29 mouse cellular contexts compared by ENCODE assay signal in genomic region chr4:66378586-66378985, GRCm38 (mm10). TPM values are rescaled to one million over a fixed set of nuclear protein-coding genes. Genes with fewer than 3 reads are reported as not detected.
DNase-seq lines count a peak whose midpoint lies in the region; ATAC-seq and TF ChIP-seq lines count a peak whose summit lies in the region.
"Had no signal": no experiment of that assay in that cellular context is flagged by ENCODE, and none has a peak within 500 bp of the region (broad histone marks: within the 10 kb centered on the region; RNA-seq: fewer than 3 reads in every experiment).

No protein-coding gene starts in this region.

- POLR2A ChIA-PET in Patski (lab: Charles Lee): interaction anchor here (1.2 kb wide), 1 partner anchor 8 kb away, joined by 3 read pairs; no protein-coding TSS in a partner anchor

- H3K9ac ChIP-seq in liver, adult 2 months (ENCODE audit: low read depth, low read length): no peak overlapping the region
- H3K9ac ChIP-seq in midbrain, embryonic 13.5 days (replicated peaks): no peak overlapping the region
- no peak overlapping the region for H3K9ac ChIP-seq in midbrain, embryonic 14.5 days (replicated peaks; ENCODE audit: low read length)
- H3K9ac ChIP-seq: heart, embryonic 13.5 days; hindbrain, embryonic 15.5 days; midbrain, embryonic 15.5 days had no signal

- no peaks in the 10 kb centered on the region for H3K36me3 ChIP-seq in liver, adult 2 months (ENCODE audit: control insufficient read depth, insufficient read depth, low read length)
- H3K36me3 ChIP-seq in midbrain, embryonic 13.5 days: no peaks in the 10 kb centered on the region
- no peaks in the 10 kb centered on the region for H3K36me3 ChIP-seq in midbrain, embryonic 14.5 days (ENCODE audit: control insufficient read depth, insufficient read depth, low read length)
- H3K36me3 ChIP-seq: G1E; heart, embryonic 13.5 days; hindbrain, embryonic 15.5 days; midbrain, embryonic 15.5 days had no signal

- TF ChIP-seq POLR2A in liver, adult 2 months (IDR thresholded peaks at IDR 0.05; ENCODE audit: extremely low read depth, insufficient read depth, low read length): no peak

- DNase-seq in liver, adult 2 months (ENCODE audit: extremely low read depth, low read depth, low spot score): peak; percentile 5
- DNase-seq in liver (no peak), Patski (ENCODE audit: low read depth, low spot score) (no peak)
- DNase-seq in midbrain, embryonic 14.5 days: no peak
- DNase-seq in left cerebral cortex, adult 2 months (ENCODE audit: extremely low spot score in 1 of 2, low spot score in 2 of 2): no peak
- no peak for DNase-seq in spleen, adult 12 weeks (ENCODE audit: low spot score)
- DNase-seq: cerebellum, adult 2 months; cerebellum, postnatal 14 days; gastrocnemius, postnatal 10 days; heart, postnatal 10 days; kidney, adult 8-10 months; kidney, postnatal 10 days; right cerebral cortex, adult 18-20 months; thymus, adult 18-20 months; thymus, postnatal 25 days had no signal

- 24% methylated on average over 2 of the region's 2 CpGs for WGBS in liver, adult 2 months
- WGBS in midbrain, embryonic 13.5 days: 33% methylated on average over 2 of the region's 2 CpGs
- 35% methylated on average over 2 of the region's 2 CpGs for WGBS in midbrain, embryonic 14.5 days

- no peak overlapping the region for H3K4me3 ChIP-seq in liver, adult 2 months (ENCODE audit: insufficient read depth, low read depth, low read length)
- no peak overlapping the region for H3K4me3 ChIP-seq in midbrain, embryonic 13.5 days (replicated peaks)
- H3K4me3 ChIP-seq in midbrain, embryonic 14.5 days (replicated peaks; ENCODE audit: low read depth, low read length): no peak overlapping the region
- no peak overlapping the region for H3K4me3 ChIP-seq in left cerebral cortex, adult 2 months
- H3K4me3 ChIP-seq: erythroblast, embryonic 14.5 days; heart, embryonic 13.5 days; hindbrain, embryonic 15.5 days; midbrain, embryonic 15.5 days had no signal

- no peaks in the 10 kb centered on the region for H3K9me3 ChIP-seq in midbrain, embryonic 13.5 days
- H3K9me3 ChIP-seq in midbrain, embryonic 14.5 days (ENCODE audit: control insufficient read depth, low read length): no peaks in the 10 kb centered on the region
- H3K9me3 ChIP-seq: hindbrain, embryonic 15.5 days; midbrain, embryonic 15.5 days had no signal

- CTCF ChIA-PET in Patski (lab: Charles Lee): no interaction called here

- intact Hi-C loops in left cerebral cortex, adult 2 months (cut with DNase I): no loop called here

- H3K4me1 ChIP-seq in liver, adult 2 months (ENCODE audit: control insufficient read depth, insufficient read depth, low read length): no peaks in the 10 kb centered on the region
- H3K4me1 ChIP-seq in midbrain, embryonic 13.5 days (replicated peaks): peaks cover 16% of the 10 kb centered on the region
- H3K4me1 ChIP-seq in midbrain, embryonic 14.5 days (ENCODE audit: control insufficient read depth, insufficient read depth, low read length): 0 out of 2 replicates have a peak, but pooled peaks cover 3% of the 10 kb centered on the region
- H3K4me1 ChIP-seq: heart, embryonic 13.5 days had no signal

- no peaks in the 10 kb centered on the region for H3K79me2 ChIP-seq in liver, adult 2 months (ENCODE audit: control insufficient read depth, insufficient read depth, low read length)

- ATAC-seq in midbrain, embryonic 13.5 days: no peak
- ATAC-seq in midbrain, embryonic 14.5 days (ENCODE audit: low FRiP score, low TSS enrichment): no peak
- peak; percentile 39 for ATAC-seq in Patski
- ATAC-seq: forebrain, embryonic 16.5 days; inflammation-experienced regulatory T-cells, adult 6 months had no signal

- H3K4me2 ChIP-seq in midbrain, embryonic 13.5 days (replicated peaks): no peak overlapping the region
- no peak overlapping the region for H3K4me2 ChIP-seq in midbrain, embryonic 14.5 days (ENCODE audit: low read length)
- H3K4me2 ChIP-seq: heart, embryonic 13.5 days; hindbrain, embryonic 15.5 days; liver, embryonic 11.5 days; midbrain, embryonic 15.5 days had no signal

- in situ Hi-C loops in Patski (cut with MboI; ENCODE audit: low pct_unique_long_range_greater_than_20kb): no loop called here

- H3K27me3 ChIP-seq in liver, adult 2 months (ENCODE audit: control insufficient read depth, insufficient read depth, low read length): no peaks in the 10 kb centered on the region
- no peaks in the 10 kb centered on the region for H3K27me3 ChIP-seq in midbrain, embryonic 13.5 days
- no peaks in the 10 kb centered on the region for H3K27me3 ChIP-seq in midbrain, embryonic 14.5 days (ENCODE audit: control insufficient read depth, insufficient read depth, low read length)
- no peaks in the 10 kb centered on the region for H3K27me3 ChIP-seq in Patski
- H3K27me3 ChIP-seq: heart, embryonic 13.5 days; hindbrain, embryonic 15.5 days; midbrain, embryonic 15.5 days had no signal

- H3K27ac ChIP-seq in liver, adult 2 months (replicated peaks; ENCODE audit: insufficient read depth, low read depth, low read length): 0 out of 2 replicates have a peak overlapping the region, but pooled peaks have one; percentile 10
- peak overlapping the region; percentile 32; the same call in 1 of the 2 replicates for H3K27ac ChIP-seq in midbrain, embryonic 13.5 days
- H3K27ac ChIP-seq in midbrain, embryonic 14.5 days (replicated peaks; ENCODE audit: low read depth, low read length): no peak overlapping the region
- H3K27ac ChIP-seq in left cerebral cortex, adult 2 months: no peak overlapping the region
- H3K27ac ChIP-seq: heart, embryonic 13.5 days; hindbrain, embryonic 15.5 days; macrophage; midbrain, embryonic 15.5 days; stomach, postnatal 0 days had no signal

- TF ChIP-seq CTCF in liver, adult 2 months (IDR thresholded peaks at IDR 0.05; ENCODE audit: low read depth, low read length): no peak
- no peak for TF ChIP-seq CTCF in Patski (IDR thresholded peaks at IDR 0.05)
- no peak for TF ChIP-seq CTCF in left cerebral cortex, adult 2 months (IDR thresholded peaks at IDR 0.05)

RNA-seq across cellular contexts. Expression of gene Astn2, which starts 25.8 kb away (rescaled TPM):
- 1.2 and 1.3 TPM in 2 replicates for total RNA-seq in liver, adult 2 months (2014; rRNA removed)
- polyA plus RNA-seq in liver, adult 2 months (2012; rRNA removed): 0.52 and 0.77 TPM in 2 replicates
- 2.2 and 3.0 TPM in 2 replicates for polyA plus RNA-seq in midbrain, embryonic 13.5 days (2015; fragmentation: Nextera tagmentation; extraction: Ambion mirVana)
- polyA plus RNA-seq in midbrain, embryonic 14.5 days (2014; fragmentation: Nextera tagmentation; extraction: Ambion mirVana): 4.4 and 4.8 TPM in 2 replicates
- 0.19 TPM for polyA plus RNA-seq in Patski (2021)
- 10 to 100 TPM; 38.3 to 40.3 TPM for total RNA-seq in left cerebral cortex, adult 2 months (2021)
- total RNA-seq: G1E; hematopoietic stem cell, adult 5-6 weeks; megakaryocyte-erythroid progenitor cell, adult 5-6 weeks had no signal
- polyA plus RNA-seq: erythroblast, embryonic 14.5 days; G1E; inflammation-experienced regulatory T-cells, adult 6 months; liver, embryonic 16.5 days; macrophage had no signal

Comparison
In these comparisons a context has a peak if more than half of its experiments do, and no peak if none do; other contexts are left out.
1. H3K27ac ChIP-seq: peak in liver, adult 2 months (single experiment) and midbrain, embryonic 13.5 days (single experiment); none in midbrain, embryonic 14.5 days (single experiment) and left cerebral cortex, adult 2 months (single experiment).